Mouse (Mus musculus): ENCODE measurements around the gene Lin37. TPM values are rescaled to one million over a fixed set of nuclear protein-coding genes. Genes with fewer than 3 reads are reported as not detected.

The Lin37 gene
- polyA plus RNA-seq, 2 experiments: 35.8 to 38.5 TPM

- Histone ChIP-seq H3K4me1 (ENCODE audit: control insufficient read depth, insufficient read depth, low read length) (peaks cover 14% of the 10 kb centered on the region), H3K36me3 (ENCODE audit: control insufficient read depth, insufficient read depth, low read length) (peaks cover 21% of the 10 kb centered on the region), H3K4me2 (replicated peaks; ENCODE audit: low read depth, low read length, severe bottlenecking) (peak overlapping the region; percentile 77), H3K27ac (replicated peaks; ENCODE audit: low read depth, low read length) (peak overlapping the region; percentile 92), H3K27me3 (ENCODE audit: control insufficient read depth, insufficient read depth, low read length) (no peaks in the 10 kb centered on the region), H3K9me3 (ENCODE audit: control insufficient read depth, low read length) (no peaks in the 10 kb centered on the region), H3K4me3 (replicated peaks; ENCODE audit: low read length) (peak overlapping the region; percentile 96), H3K9ac (ENCODE audit: low read depth, low read length, severe bottlenecking) (peak overlapping the region; percentile 98)
- no peak for TF ChIP-seq POLR2A (IDR thresholded peaks at IDR 0.05; ENCODE audit: borderline replicate concordance, extremely low read depth, insufficient read depth, insufficient read length)
- peak; percentile 92 for DNase-seq (ENCODE audit: low spot score)
- WGBS: 28% methylated on average over 40 of the region's 40 CpGs
- peak; percentile 70 for ATAC-seq (ENCODE audit: low FRiP score, low read depth)
These were observed 30.0 kb upstream of the Lin37 start for GRCm38 (mm10) chr7:30589435-30590301.

GRCm38 (mm10) chr7:30588676-30589434 is 29.2 kb upstream of the Lin37 start, which contains the start of gene Kmt2b:
Gene Kmt2b (minus strand): TSS chr7:30588726.
- Histone ChIP-seq H3K4me2 (replicated peaks; ENCODE audit: low read depth, low read length, severe bottlenecking) (peak within 1 kb of the TSS; percentile 85), H3K27ac (replicated peaks; ENCODE audit: low read depth, low read length) (peak within 1 kb of the TSS; percentile 92), H3K9ac (ENCODE audit: low read depth, low read length, severe bottlenecking) (peak within 1 kb of the TSS; percentile 98), H3K36me3 (ENCODE audit: control insufficient read depth, insufficient read depth, low read length) (peaks cover 29% of the 10 kb centered on the region), H3K4me3 (replicated peaks; ENCODE audit: low read length) (peak within 1 kb of the TSS; percentile 96), H3K4me1 (ENCODE audit: control insufficient read depth, insufficient read depth, low read length) (peaks cover 14% of the 10 kb centered on the region), H3K9me3 (ENCODE audit: control insufficient read depth, low read length) (no peaks in the 10 kb centered on the region), H3K27me3 (ENCODE audit: control insufficient read depth, insufficient read depth, low read length) (no peaks in the 10 kb centered on the region)
- peak; percentile 94 for ATAC-seq (ENCODE audit: low FRiP score, low read depth)
- WGBS: under 1% methylated on average over 38 of the region's 68 CpGs
- DNase-seq (ENCODE audit: low spot score): peak; percentile 98
- peak; percentile 43; the same call in 1 of the 2 replicates for TF ChIP-seq POLR2A (IDR thresholded peaks at IDR 0.05; ENCODE audit: borderline replicate concordance, extremely low read depth, insufficient read depth, insufficient read length)

GRCm38 (mm10) chr7:30587842-30588667 is 28.4 kb upstream of the Lin37 start:
- ATAC-seq (ENCODE audit: low FRiP score, low read depth): peak; percentile 10
- Histone ChIP-seq H3K4me2 (replicated peaks; ENCODE audit: low read depth, low read length, severe bottlenecking) (peak overlapping the region; percentile 85), H3K27me3 (ENCODE audit: control insufficient read depth, insufficient read depth, low read length) (no peaks in the 10 kb centered on the region), H3K36me3 (ENCODE audit: control insufficient read depth, insufficient read depth, low read length) (peaks cover 37% of the 10 kb centered on the region), H3K4me1 (ENCODE audit: control insufficient read depth, insufficient read depth, low read length) (peaks cover 14% of the 10 kb centered on the region), H3K4me3 (replicated peaks; ENCODE audit: low read length) (peak overlapping the region; percentile 96), H3K9me3 (ENCODE audit: control insufficient read depth, low read length) (no peaks in the 10 kb centered on the region), H3K27ac (replicated peaks; ENCODE audit: low read depth, low read length) (peak overlapping the region; percentile 92), H3K9ac (ENCODE audit: low read depth, low read length, severe bottlenecking) (peak overlapping the region; percentile 98)
- no peak for DNase-seq (ENCODE audit: low spot score)
- under 1% methylated on average over 59 of the region's 67 CpGs for WGBS
- TF ChIP-seq POLR2A (IDR thresholded peaks at IDR 0.05; ENCODE audit: borderline replicate concordance, extremely low read depth, insufficient read depth, insufficient read length): no peak

GRCm38 (mm10) chr7:30586455-30587020 is 26.9 kb upstream of the Lin37 start:
- WGBS: 86% methylated on average over 28 of the region's 28 CpGs
- Histone ChIP-seq H3K9me3 (ENCODE audit: control insufficient read depth, low read length) (no peaks in the 10 kb centered on the region), H3K9ac (ENCODE audit: low read depth, low read length, severe bottlenecking) (0 out of 2 replicates have a peak overlapping the region, but pooled peaks have one; percentile 98), H3K27ac (replicated peaks; ENCODE audit: low read depth, low read length) (no peak overlapping the region), H3K36me3 (ENCODE audit: control insufficient read depth, insufficient read depth, low read length) (peaks cover 52% of the 10 kb centered on the region), H3K4me3 (replicated peaks; ENCODE audit: low read length) (0 out of 2 replicates have a peak overlapping the region, but pooled peaks have one; percentile 96), H3K4me2 (replicated peaks; ENCODE audit: low read depth, low read length, severe bottlenecking) (no peak overlapping the region; the same call in 1 of the 2 replicates), H3K27me3 (ENCODE audit: control insufficient read depth, insufficient read depth, low read length) (no peaks in the 10 kb centered on the region), H3K4me1 (ENCODE audit: control insufficient read depth, insufficient read depth, low read length) (peaks cover 14% of the 10 kb centered on the region)
- no peak for ATAC-seq (ENCODE audit: low FRiP score, low read depth)
- DNase-seq (ENCODE audit: low spot score): no peak
- TF ChIP-seq POLR2A (IDR thresholded peaks at IDR 0.05; ENCODE audit: borderline replicate concordance, extremely low read depth, insufficient read depth, insufficient read length): no peak
